Mouse (Mus musculus): ENCODE data around the gene Ahnak2.
"Not testable (repeated sequence)": the region's sequence is repeated elsewhere in the genome, so short reads cannot be mapped to it uniquely, and the experiment has no call there.

Ahnak2 gene

GRCm38 (mm10) chr12:112820401-112820999, 18.0 kb upstream of the Ahnak2 start:
- no peak for DNase-seq

GRCm38 (mm10) chr12:112819057-112819662, 16.7 kb upstream of the Ahnak2 start:
- DNase-seq = no peak

- not testable (repeated sequence) for DNase-seq
These were observed 14.4 kb upstream of the Ahnak2 start for GRCm38 (mm10) chr12:112816866-112817265.

GRCm38 (mm10) chr12:112816294-112816693, 13.8 kb upstream of the Ahnak2 start:
- peak; percentile 63 to 73 for DNase-seq

GRCm38 (mm10) chr12:112814682-112815470, 12.4 kb upstream of the Ahnak2 start:
- DNase-seq = no peak

GRCm38 (mm10) chr12:112813370-112813769, 10.9 kb upstream of the Ahnak2 start:
- DNase-seq = no peak

- no peak for DNase-seq
These were observed 7.8 kb upstream of the Ahnak2 start for GRCm38 (mm10) chr12:112810092-112810885.

- no peak for DNase-seq
These were observed 7.2 kb upstream of the Ahnak2 start for GRCm38 (mm10) chr12:112809641-112810040.

GRCm38 (mm10) chr12:112808587-112809364, 6.3 kb upstream of the Ahnak2 start, which contains the start of gene Clba1:
Clba1 (plus strand) TSS chr12:112808937.
- peak; percentile 80 to 83 for DNase-seq

- DNase-seq = no peak
These were observed 5.7 kb upstream of the Ahnak2 start for GRCm38 (mm10) chr12:112808212-112808586.

- no peak for DNase-seq
These were observed 5.3 kb upstream of the Ahnak2 start for GRCm38 (mm10) chr12:112807796-112808195.

GRCm38 (mm10) chr12:112806044-112806443, 3.6 kb upstream of the Ahnak2 start:
- DNase-seq = no peak

- no peak for DNase-seq
These were observed 1.6 kb upstream of the Ahnak2 start for GRCm38 (mm10) chr12:112804046-112804445.

- DNase-seq = no peak
These were observed 460 bp upstream of the Ahnak2 start for GRCm38 (mm10) chr12:112802917-112803316.

GRCm38 (mm10) chr12:112800476-112800875, 2.0 kb downstream of the Ahnak2 start:
- peak; percentile 53 to 64 for DNase-seq

- DNase-seq = no peak
These were observed 3.1 kb downstream of the Ahnak2 start for GRCm38 (mm10) chr12:112799237-112799970.

- no peak for DNase-seq
These were observed 3.7 kb downstream of the Ahnak2 start for GRCm38 (mm10) chr12:112798716-112799115.

GRCm38 (mm10) chr12:112798332-112798681, 4.2 kb downstream of the Ahnak2 start:
- no peak for DNase-seq

- no peak for DNase-seq
These were observed 4.7 kb downstream of the Ahnak2 start for GRCm38 (mm10) chr12:112797672-112798331.

GRCm38 (mm10) chr12:112796551-112797510, 5.6 kb downstream of the Ahnak2 start:
- no peak for DNase-seq
